Mouse (Mus musculus) E14TG2a.4 (cell line): ENCODE measurements around the gene Gm28047.

Source experiments
- CTCF ChIP-seq: conservative IDR thresholded peaks from 2 replicates; pipeline ENCODE4 v1.5.1; 2014; ENCODE audit warnings: low read length
- NANOG ChIP-seq: IDR thresholded peaks from 2 replicates; pipeline ENCODE4 v1.6.1; 2014; ENCODE audit warnings: borderline replicate concordance, low read length, mixed read lengths
- POU5F1 ChIP-seq: IDR thresholded peaks from 2 replicates; pipeline ENCODE4 v1.6.1; 2014; ENCODE audit warnings: low read length, borderline replicate concordance

DNA sequence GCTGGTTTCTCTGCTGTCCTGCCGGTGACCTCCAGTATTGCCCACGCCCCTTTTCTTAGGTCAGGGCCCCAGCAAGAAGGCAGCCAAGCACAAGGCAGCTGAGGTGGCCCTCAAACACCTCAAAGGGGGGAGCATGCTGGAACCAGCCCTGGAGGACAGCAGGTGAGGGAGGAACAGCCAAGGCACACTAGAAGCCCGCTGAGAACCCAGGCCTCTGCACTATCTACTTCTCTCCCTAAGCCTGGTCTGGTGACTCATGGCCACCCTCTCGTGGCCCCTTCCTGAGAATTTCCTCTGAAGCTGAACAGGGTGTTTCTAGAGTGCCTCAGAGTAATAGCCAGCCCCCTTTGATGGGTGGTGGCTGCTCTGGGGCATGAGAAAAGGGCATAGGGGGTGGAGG lies 104.5 kb downstream of the Gm28047 start:
- TF ChIP-seq CTCF (no peak), NANOG (no peak), POU5F1 (no peak)
